Mouse (Mus musculus): ENCODE results near the gene Gm20388.

DNA sequence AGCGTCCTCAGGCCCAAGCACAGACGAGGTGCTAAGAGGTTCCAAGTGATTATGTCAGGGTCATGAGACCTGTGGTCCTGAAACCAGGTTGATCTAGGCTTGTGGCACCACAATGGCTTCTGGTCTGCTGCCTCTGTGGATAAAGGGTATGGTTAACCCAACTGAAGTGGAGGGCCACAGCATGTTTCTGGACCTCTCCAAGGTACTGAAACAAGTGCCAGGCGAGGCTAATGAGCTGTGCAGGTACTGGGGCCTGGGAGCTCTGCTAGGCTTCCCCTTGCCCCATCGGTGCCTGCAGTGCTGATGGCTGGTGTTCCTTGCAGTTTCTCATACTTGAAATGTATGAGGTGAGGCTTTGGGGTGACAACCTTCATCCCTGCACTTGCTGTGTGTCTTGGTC lies 2826.4 kb downstream of the Gm20388 start:
- TF ChIP-seq CTCF (IDR thresholded peaks at IDR 0.05; ENCODE audit: low read depth) (no peak), EP300 (optimal IDR thresholded peaks at IDR 0.05) (no peak)
